Mouse (Mus musculus) heart, embryonic 16.5 days (tissue): ENCODE data around the gene Mia3. TPM values are rescaled to one million over a fixed set of nuclear protein-coding genes. Genes with fewer than 3 reads are reported as not detected.
"Not testable (repeated sequence)": the region's sequence is repeated elsewhere in the genome, so short reads cannot be mapped to it uniquely, and the experiment has no call there.

Experiments
- ATAC-seq: fragments of 200-750 bp; cut with Nextera tagmentation; replicated peaks from 2 replicates; pipeline ENCODE4 v1.8.0; 2017; ENCODE audit warnings: moderate number of reproducible peaks; ENCODE audit not compliant: insufficient read depth, low FRiP score; ENCODE audit errors: extremely low read depth
- H3K27ac ChIP-seq: fragments of 300-500 bp; sonication (generic); 2 replicates; pipeline ENCODE4 v1.5.1; 2014; ENCODE audit warnings: mild to moderate bottlenecking, low read length, control low read depth, moderate library complexity
- H3K27me3 ChIP-seq: fragments of 300-500 bp; sonication (generic); 2 replicates; pipeline ENCODE4 v1.6.1; 2014; ENCODE audit warnings: low read length, mixed read lengths; ENCODE audit not compliant: control insufficient read depth, insufficient read depth
- H3K36me3 ChIP-seq: fragments of 300-500 bp; sonication (generic); 2 replicates; pipeline ENCODE4 v1.6.1; 2014; ENCODE audit not compliant: control insufficient read depth, insufficient read depth
- H3K4me1 ChIP-seq: fragments of 300-500 bp; sonication (generic); 2 replicates; pipeline ENCODE4 v1.6.1; 2014; ENCODE audit warnings: low read length, mixed read lengths; ENCODE audit not compliant: control insufficient read depth, insufficient read depth
- H3K4me2 ChIP-seq: fragments of 300-500 bp; sonication (generic); 2 replicates; pipeline ENCODE4 v1.6.1; 2014; ENCODE audit warnings: low read depth, mild to moderate bottlenecking, control low read depth, low read length
- H3K4me3 ChIP-seq: fragments of 300-500 bp; sonication (generic); 2 replicates; pipeline ENCODE4 v1.5.1; 2014; ENCODE audit warnings: mild to moderate bottlenecking, control low read depth, low read length
- H3K9ac ChIP-seq: fragments of 300-500 bp; sonication (generic); 2 replicates; pipeline ENCODE4 v1.6.1; 2014; ENCODE audit warnings: low read length, control low read depth
- H3K9me3 ChIP-seq: fragments of 300-500 bp; sonication (generic); replicated peaks from 2 replicates; pipeline ENCODE4 v1.6.1; 2016; ENCODE audit warnings: low read length; ENCODE audit not compliant: control insufficient read depth
- WGBS: fragments of 180-500 bp; shearing (Covaris S2); extraction: QIAGEN DNeasy Blood & Tissue Kit; methylation state at CpG from one replicate; pipeline ENCODE4 v1.1.7; 2014; 5-methylcytosine and 5-hydroxymethylcytosine counted together
- polyA plus RNA-seq: library from polyadenylated mRNA; unstranded; fragments of >200 nt; fragmentation: Nextera tagmentation; extraction: Ambion mirVana; gene quantifications from 2 replicates; pipeline ENCODE4 v1.2.1, GENCODE M21; 2015

Gene Mia3
- polyA plus RNA-seq, 1 experiment from 2014 or later, result 57.7 TPM

DNA sequence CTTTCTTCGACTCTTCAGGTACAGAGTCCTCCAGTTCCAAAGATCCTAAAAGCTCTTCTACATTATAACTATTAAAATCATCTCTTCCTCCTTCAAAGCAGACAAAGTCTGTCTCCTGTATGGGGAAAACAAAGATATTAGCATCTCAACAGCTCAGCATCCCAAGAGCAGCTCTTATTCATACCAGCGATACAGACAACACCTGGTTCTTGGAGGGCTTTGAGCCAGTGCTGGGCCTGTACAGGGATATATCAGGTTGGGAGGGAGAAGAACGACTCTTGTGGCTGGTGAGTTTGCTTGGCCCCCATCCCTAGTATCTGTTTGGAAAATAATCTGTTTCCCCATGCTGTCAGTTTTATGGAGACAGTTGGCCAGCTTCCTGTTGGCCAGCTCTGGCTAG is 10.5 kb downstream of the Mia3 start:
- Histone ChIP-seq H3K9ac (no peak overlapping the region), H3K4me2 (no peak overlapping the region), H3K9me3 (no peaks in the 10 kb centered on the region), H3K4me3 (no peak overlapping the region), H3K36me3 (peaks cover 49% of the 10 kb centered on the region), H3K27me3 (no peaks in the 10 kb centered on the region), H3K27ac (no peak overlapping the region), H3K4me1 (no peaks in the 10 kb centered on the region)
- no peak for ATAC-seq
- 88% methylated on average over 3 of the region's 3 CpGs for WGBS

- Histone ChIP-seq H3K36me3 (peaks cover 30% of the 10 kb centered on the region), H3K27me3 (no peaks in the 10 kb centered on the region)
- WGBS, result 18% methylated on average over 6 of the region's 6 CpGs
Measured at GRCm38 (mm10) chr1:183349840-183350239, 19.5 kb downstream of the Mia3 start.

DNA sequence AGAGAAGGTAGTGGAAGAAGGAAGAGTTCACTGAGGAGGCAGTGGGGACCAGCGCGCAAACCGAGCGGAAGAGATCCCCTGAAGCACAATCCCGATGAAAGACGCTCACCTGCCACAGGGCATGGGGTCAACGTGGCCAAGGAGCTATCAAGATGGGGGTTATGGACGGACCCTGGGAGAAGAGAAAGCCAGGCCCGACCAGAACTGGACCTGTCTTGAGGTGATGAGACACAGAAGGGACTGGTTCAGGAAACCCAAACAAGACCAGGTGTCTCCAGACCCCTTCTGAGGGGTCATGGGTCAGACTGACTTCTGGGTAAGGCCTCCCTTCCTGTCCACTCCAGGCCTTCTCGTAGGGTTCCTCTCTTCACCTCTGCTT is 23.5 kb downstream of the Mia3 start:
- Histone ChIP-seq H3K9ac (peak overlapping the region; percentile 94), H3K36me3 (peaks cover 22% of the 10 kb centered on the region), H3K4me3 (peak overlapping the region; percentile 99), H3K4me2 (peak overlapping the region; percentile 83), H3K9me3 (no peaks in the 10 kb centered on the region), H3K27ac (peak overlapping the region; percentile 87), H3K4me1 (peaks cover 10% of the 10 kb centered on the region), H3K27me3 (no peaks in the 10 kb centered on the region)
- 2% methylated on average over 10 of the region's 10 CpGs for WGBS
- ATAC-seq, result no peak

More at GRCm38 (mm10) chr1:183349840-183350239, 19.5 kb downstream of the Mia3 start:
- no peak for ATAC-seq
- Histone ChIP-seq H3K4me1 (peaks cover 9% of the 10 kb centered on the region), H3K4me2 (no peak overlapping the region), H3K9me3 (no peaks in the 10 kb centered on the region), H3K4me3 (no peak overlapping the region), H3K27ac (no peak overlapping the region), H3K9ac (no peak overlapping the region)

DNA sequence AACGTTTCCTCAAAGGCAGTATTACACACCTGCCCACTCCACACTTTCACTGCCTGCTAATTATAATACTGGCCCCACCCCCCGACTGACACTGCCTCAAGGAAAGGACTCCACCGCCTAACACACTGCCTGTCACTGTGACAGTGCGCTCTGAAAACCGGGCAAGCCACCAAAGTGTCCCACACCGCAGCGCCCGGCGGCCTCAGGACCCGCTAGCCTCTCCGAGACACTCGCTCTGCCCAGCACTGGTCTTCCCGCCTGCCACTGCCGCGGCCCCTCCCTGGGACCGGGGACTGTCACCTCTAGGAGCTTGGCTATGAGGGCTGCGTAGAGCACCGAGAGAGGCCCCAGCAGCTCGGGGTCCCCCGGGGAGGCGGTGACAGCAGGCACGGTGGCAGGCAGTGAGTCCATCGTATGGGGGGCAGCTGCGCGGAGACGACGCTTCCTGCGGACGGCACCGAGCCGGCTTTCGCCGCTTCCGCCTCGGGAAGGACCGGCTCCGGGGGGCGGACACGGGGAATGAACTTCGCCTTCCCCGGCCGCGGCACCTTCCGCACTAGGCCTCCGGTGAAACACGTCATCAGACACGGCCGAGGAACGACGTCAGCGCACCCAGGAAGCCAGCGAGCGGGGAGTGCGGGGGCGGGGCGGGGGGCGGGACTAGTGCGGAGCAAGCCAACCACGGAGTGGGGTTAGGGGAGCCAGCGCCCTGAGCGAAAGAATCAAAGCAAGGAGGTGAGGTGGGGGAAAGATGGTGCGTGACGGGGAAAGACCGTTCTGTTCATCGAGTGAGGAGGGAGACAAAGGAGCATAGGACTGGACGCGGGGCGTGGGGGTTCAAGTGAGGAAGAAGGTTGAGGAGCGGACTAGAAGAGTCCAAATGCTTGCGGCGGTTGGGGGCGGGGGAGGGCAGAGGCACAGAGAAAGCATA is 24.2 kb downstream of the Mia3 start:
- H3K4me2 ChIP-seq, result peak overlapping the region; percentile 83
- peaks cover 10% of the 10 kb centered on the region for H3K4me1 ChIP-seq
- H3K4me3 ChIP-seq, result peak overlapping the region; percentile 99
- under 1% methylated on average over 72 of the region's 72 CpGs for WGBS
- peak overlapping the region; percentile 87 for H3K27ac ChIP-seq
- no peaks in the 10 kb centered on the region for H3K27me3 ChIP-seq
- ATAC-seq, result peak; percentile 95
- H3K9me3 ChIP-seq, result no peaks in the 10 kb centered on the region
- H3K36me3 ChIP-seq, result peaks cover 23% of the 10 kb centered on the region; the same call in 1 of the 2 replicates
- peak overlapping the region; percentile 94 for H3K9ac ChIP-seq

- H3K4me3 ChIP-seq, H3K27ac ChIP-seq, H3K9ac ChIP-seq, ATAC-seq, H3K4me2 ChIP-seq, H3K9me3 ChIP-seq, H3K27me3 ChIP-seq: not testable (repeated sequence)
- Histone ChIP-seq H3K4me1 (peaks cover 10% of the 10 kb centered on the region), H3K36me3 (peaks cover 24% of the 10 kb centered on the region; the same call in 1 of the 2 replicates)
- WGBS, result 93% methylated on average over 1 of the region's 1 CpGs
Measured at GRCm38 (mm10) chr1:183342902-183343301, 26.5 kb downstream of the Mia3 start.

GRCm38 (mm10) chr1:183327171-183327570 is 42.2 kb downstream of the Mia3 start:
- no peak overlapping the region for H3K27ac ChIP-seq
- WGBS, result 85% methylated on average over 8 of the region's 8 CpGs
- peaks cover 3% of the 10 kb centered on the region for H3K9me3 ChIP-seq
- no peak overlapping the region for H3K4me3 ChIP-seq
- ATAC-seq, result no peak
- H3K27me3 ChIP-seq, result no peaks in the 10 kb centered on the region
- peaks cover 66% of the 10 kb centered on the region for H3K36me3 ChIP-seq
- H3K9ac ChIP-seq, result no peak overlapping the region
- H3K4me1 ChIP-seq, result no peaks in the 10 kb centered on the region
- no peak overlapping the region for H3K4me2 ChIP-seq

DNA sequence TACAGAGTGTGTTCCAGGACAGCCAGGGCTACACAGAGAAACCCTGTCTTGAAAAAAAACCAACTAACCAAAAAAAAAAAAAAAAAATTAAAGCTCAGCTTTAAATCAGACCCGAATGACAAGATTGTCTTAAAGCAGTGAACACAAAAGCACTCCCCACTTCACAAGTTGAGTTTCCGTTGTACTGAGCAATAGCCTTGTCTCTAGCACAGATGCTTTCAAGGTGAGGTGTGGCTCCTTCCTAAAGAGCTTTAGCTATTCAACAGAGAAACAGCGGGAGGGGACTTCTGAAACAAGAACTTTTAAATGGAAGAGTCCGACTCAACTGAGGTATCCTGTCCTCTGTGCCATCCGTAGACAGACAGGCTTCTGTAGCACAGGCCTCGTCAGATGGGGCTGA is 44.9 kb downstream of the Mia3 start:
- ATAC-seq, result no peak
- peaks cover 3% of the 10 kb centered on the region for H3K9me3 ChIP-seq
- no peaks in the 10 kb centered on the region for H3K4me1 ChIP-seq
- H3K27me3 ChIP-seq, result no peaks in the 10 kb centered on the region
- H3K36me3 ChIP-seq, result peaks cover 55% of the 10 kb centered on the region
- 96% methylated on average over 6 of the region's 6 CpGs for WGBS
- no peak overlapping the region for H3K9ac ChIP-seq
- no peak overlapping the region for H3K27ac ChIP-seq
- H3K4me2 ChIP-seq, result no peak overlapping the region
- H3K4me3 ChIP-seq, result no peak overlapping the region

DNA sequence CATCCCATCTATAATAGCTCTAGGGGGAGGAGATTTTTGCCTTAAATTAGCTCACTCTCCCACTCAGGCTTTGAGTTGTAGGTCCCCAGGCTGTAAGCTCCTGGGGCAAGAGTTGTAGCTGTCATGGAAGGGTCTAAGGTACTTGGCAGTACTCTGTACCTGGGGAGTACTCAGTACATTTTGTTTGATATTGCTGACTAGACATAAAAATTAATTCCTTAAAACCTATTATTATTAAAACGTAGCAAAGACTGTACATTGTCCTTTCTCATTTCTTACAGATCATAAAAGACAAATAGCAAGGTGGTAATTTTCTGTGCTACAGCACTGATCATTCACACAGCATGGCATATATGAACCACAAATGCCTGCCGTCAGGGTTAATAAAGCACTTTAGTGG is 45.4 kb downstream of the Mia3 start:
- H3K27me3 ChIP-seq, result no peaks in the 10 kb centered on the region
- no peak for ATAC-seq
- no peak overlapping the region for H3K27ac ChIP-seq
- H3K36me3 ChIP-seq, result peaks cover 50% of the 10 kb centered on the region
- WGBS, result 94% methylated on average over 2 of the region's 2 CpGs
- H3K4me2 ChIP-seq, result no peak overlapping the region
- H3K4me3 ChIP-seq, result no peak overlapping the region
- peaks cover 3% of the 10 kb centered on the region for H3K9me3 ChIP-seq
- H3K9ac ChIP-seq, result no peak overlapping the region
- no peaks in the 10 kb centered on the region for H3K4me1 ChIP-seq

- not testable (repeated sequence) for ATAC-seq, H3K4me2 ChIP-seq, H3K27ac ChIP-seq, H3K9me3 ChIP-seq, H3K4me3 ChIP-seq, H3K4me1 ChIP-seq, H3K27me3 ChIP-seq, H3K9ac ChIP-seq
- WGBS, result 88% methylated on average over 5 of the region's 5 CpGs
- peaks cover 47% of the 10 kb centered on the region for H3K36me3 ChIP-seq
Measured at GRCm38 (mm10) chr1:183322496-183322895, 46.9 kb downstream of the Mia3 start.
